Mouse (Mus musculus) cerebellum, adult 2 months (tissue): ENCODE results near the gene Atp6v1f. TPM values are rescaled to one million over a fixed set of nuclear protein-coding genes. Genes with fewer than 3 reads are reported as not detected.
A peak's percentile ranks its signal among the peaks of the same experiment; 100 is the strongest.

Source experiments
- DNase-seq, 2 experiments: peaks; one replicate each; pipeline ENCODE4 v3.0.0; 2021
- H3K27ac ChIP-seq: fragments of 200-500 bp; 2 replicates; pipeline ENCODE4 v1.5.1; 2012; ENCODE audit warnings: low read length, control low read depth, inconsistent platforms; ENCODE audit not compliant: insufficient read depth
- H3K27me3 ChIP-seq: fragments of 200-500 bp; 2 replicates; pipeline ENCODE4 v1.6.1; 2012; ENCODE audit warnings: inconsistent platforms, mild to moderate bottlenecking, low read length, moderate library complexity; ENCODE audit not compliant: control insufficient read depth, insufficient read depth
- H3K4me1 ChIP-seq: fragments of 200-500 bp; 2 replicates; pipeline ENCODE4 v1.6.1; 2011; ENCODE audit warnings: low read length; ENCODE audit not compliant: control insufficient read depth, insufficient read depth
- H3K4me3 ChIP-seq: fragments of 200-500 bp; replicated peaks from 2 replicates; pipeline ENCODE3; 2011; ENCODE audit warnings: mild to moderate bottlenecking, low read depth, low read length, control low read depth; ENCODE audit not compliant: insufficient read depth
- CTCF ChIP-seq: fragments of 200-500 bp; IDR thresholded peaks from 2 replicates; pipeline ENCODE4 v1.5.1; 2011; ENCODE audit warnings: low read depth, mild to moderate bottlenecking, control low read depth, low read length, moderate library complexity, borderline replicate concordance; ENCODE audit not compliant: insufficient read depth
- POLR2A ChIP-seq: fragments of 200-500 bp; IDR thresholded peaks from 2 replicates; pipeline ENCODE4 v1.6.1; 2011; ENCODE audit warnings: low read length, control low read depth, borderline replicate concordance; ENCODE audit not compliant: insufficient read depth
- whole genome bisulfite sequencing: fragments of 180-500 bp; shearing (Covaris S2); methylation state at CpG from one replicate; pipeline ENCODE4 v1.1.7; 2018; 5-methylcytosine and 5-hydroxymethylcytosine counted together
- polyA plus RNA-seq: library from polyadenylated mRNA; depleted of rRNA; stranded (reverse); fragments of >200 nt; gene quantifications from 2 replicates; pipeline ENCODE4 v1.2.3, GENCODE M21; 2012; rRNA removed

Gene Atp6v1f
- polyA plus RNA-seq = 424 and 433 TPM in 2 replicates

DNA sequence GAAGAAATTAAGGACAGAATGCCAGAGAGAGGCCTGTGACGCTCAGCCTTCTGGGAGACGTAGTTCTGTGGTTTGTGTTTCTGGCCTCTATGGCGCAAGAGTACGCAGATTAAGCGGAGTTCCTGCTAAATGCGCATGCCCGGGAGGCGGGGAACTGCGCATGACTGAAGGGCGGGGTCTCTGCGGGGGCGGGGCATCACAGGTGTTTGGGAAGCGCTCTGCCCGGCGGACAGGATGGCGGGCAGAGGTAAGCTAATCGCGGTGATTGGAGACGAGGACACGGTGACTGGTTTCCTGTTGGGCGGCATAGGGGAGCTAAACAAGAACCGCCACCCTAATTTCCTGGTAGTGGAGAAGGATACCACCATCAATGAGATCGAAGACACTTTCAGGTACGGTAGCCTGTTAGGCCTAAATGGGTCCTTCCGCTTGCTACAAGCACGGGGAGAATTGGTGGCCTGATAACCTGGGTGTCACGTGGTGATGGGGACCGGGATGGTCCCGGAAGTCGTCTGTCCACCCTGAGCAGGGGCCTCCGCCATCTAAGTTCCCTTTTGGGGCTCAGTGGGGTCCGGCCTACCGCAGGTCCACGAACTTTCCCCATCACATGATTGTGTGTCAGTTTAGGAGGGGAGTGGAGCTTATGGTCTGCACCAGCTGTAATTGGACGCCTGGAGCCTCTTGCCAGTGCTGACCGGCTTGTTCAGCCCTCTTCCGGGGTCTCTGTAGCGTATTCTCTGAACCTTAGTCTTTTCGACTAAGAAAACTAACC is at the start of gene Atp6v1f:
Gene Atp6v1f, plus strand, starts transcription at position 136 of the 772 bp plus-strand sequence.
- TF ChIP-seq POLR2A (peak; percentile 55), CTCF (no peak)
- DNase-seq = peak; percentile 93 to 94
- Histone ChIP-seq H3K4me3 (peak within 1 kb of the TSS; percentile 92), H3K27me3 (no peaks in the 10 kb centered on the region), H3K4me1 (peaks cover 3% of the 10 kb centered on the region; the same call in 1 of the 2 replicates), H3K27ac (peak within 1 kb of the TSS; percentile 31; the same call in 1 of the 2 replicates)
- WGBS = under 1% methylated on average over 39 of the region's 39 CpGs

DNA sequence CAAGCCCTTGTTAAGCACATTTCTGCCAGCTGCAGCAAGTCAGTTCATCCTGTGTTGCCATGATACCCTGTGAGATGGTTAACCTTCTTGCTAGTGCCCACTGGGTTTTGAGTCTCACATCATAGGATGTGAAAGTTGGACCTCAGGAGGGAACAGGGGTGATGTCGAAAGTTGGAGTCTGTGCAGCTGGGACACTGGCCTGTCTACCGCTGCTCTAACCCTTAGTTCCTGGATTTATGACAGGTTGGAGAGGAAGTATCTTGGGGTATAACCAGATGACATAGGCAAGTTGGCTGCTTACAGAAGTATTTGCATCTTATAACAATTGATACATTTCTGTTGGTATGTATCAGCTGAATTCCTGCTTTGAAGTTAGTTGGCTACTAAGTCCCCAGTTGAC is 46.9 kb upstream of the Atp6v1f start:
- H3K27me3 ChIP-seq = no peaks in the 10 kb centered on the region
- no peak overlapping the region for H3K27ac ChIP-seq
- H3K4me1 ChIP-seq = no peaks in the 10 kb centered on the region
- WGBS = 90% methylated on average over 2 of the region's 2 CpGs
- no peak for TF ChIP-seq POLR2A
- no peak for TF ChIP-seq CTCF
- DNase-seq = no peak
- H3K4me3 ChIP-seq = no peak overlapping the region

- no peak for TF ChIP-seq POLR2A
- no peak for TF ChIP-seq CTCF
- Histone ChIP-seq H3K27ac (no peak overlapping the region), H3K4me1 (no peaks in the 10 kb centered on the region), H3K4me3 (no peak overlapping the region), H3K27me3 (no peaks in the 10 kb centered on the region)
- WGBS = 52% methylated on average over 8 of the region's 8 CpGs
- DNase-seq = no peak
Observed at GRCm38 (mm10) chr6:29425118-29425517, 42.4 kb upstream of the Atp6v1f start.

GRCm38 (mm10) chr6:29426331-29426730 is 41.2 kb upstream of the Atp6v1f start:
- no peak overlapping the region for H3K27ac ChIP-seq
- TF ChIP-seq CTCF (no peak), POLR2A (no peak)
- DNase-seq = no peak
- no peaks in the 10 kb centered on the region for H3K4me1 ChIP-seq
- H3K27me3 ChIP-seq = no peaks in the 10 kb centered on the region
- 85% methylated on average over 6 of the region's 6 CpGs for WGBS
- no peak overlapping the region for H3K4me3 ChIP-seq

GRCm38 (mm10) chr6:29428171-29428570 is 39.3 kb upstream of the Atp6v1f start:
- TF ChIP-seq POLR2A (no peak), CTCF (no peak)

DNA sequence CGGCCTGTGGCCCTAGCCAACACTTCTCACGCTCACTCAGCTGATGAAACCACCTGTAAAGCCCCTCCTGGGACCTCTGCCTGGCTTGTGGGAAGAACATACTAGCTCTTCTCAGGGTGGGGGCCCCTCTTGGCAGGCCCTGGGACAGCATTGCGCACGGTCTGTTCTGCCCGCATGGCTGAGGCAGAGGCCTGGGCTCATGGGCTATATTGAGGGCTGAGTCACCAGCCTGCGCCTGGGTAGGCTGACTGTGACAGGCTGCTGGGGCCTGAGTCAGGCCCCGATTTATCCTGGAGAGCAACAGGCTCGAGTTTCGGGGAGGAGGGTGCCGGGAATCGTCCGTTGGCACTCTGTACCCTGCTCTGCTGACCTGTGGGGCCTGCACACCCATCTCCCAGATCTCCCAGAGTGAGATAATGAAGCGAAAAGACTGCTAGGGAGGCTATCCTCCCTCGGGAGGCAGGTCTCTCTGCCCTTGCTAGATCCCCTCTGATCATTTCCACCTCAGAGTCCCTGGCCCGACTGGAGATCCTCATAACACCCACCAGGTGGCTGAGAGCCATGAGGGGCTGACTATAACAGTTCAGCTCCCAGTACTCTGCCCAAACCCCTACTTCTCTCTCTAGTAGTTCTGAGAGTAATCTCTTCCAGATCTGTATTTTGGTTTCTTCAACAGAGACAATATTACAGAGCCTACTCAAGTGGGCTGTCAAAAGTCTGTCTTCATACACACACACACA is 36.7 kb upstream of the Atp6v1f start:
- TF ChIP-seq POLR2A (no peak), CTCF (no peak)
- DNase-seq = no peak
- Histone ChIP-seq H3K27me3 (no peaks in the 10 kb centered on the region; the same call in 1 of the 2 replicates), H3K27ac (no peak overlapping the region), H3K4me3 (no peak overlapping the region), H3K4me1 (no peaks in the 10 kb centered on the region)
- WGBS = 52% methylated on average over 15 of the region's 15 CpGs

More at GRCm38 (mm10) chr6:29428171-29428570, 39.3 kb upstream of the Atp6v1f start:
- H3K4me1 ChIP-seq = no peaks in the 10 kb centered on the region
- no peak for DNase-seq
- H3K4me3 ChIP-seq = no peak overlapping the region
- H3K27me3 ChIP-seq = no peaks in the 10 kb centered on the region; the same call in 1 of the 2 replicates
- no peak overlapping the region for H3K27ac ChIP-seq
- 50% methylated on average over 4 of the region's 4 CpGs for WGBS

DNA sequence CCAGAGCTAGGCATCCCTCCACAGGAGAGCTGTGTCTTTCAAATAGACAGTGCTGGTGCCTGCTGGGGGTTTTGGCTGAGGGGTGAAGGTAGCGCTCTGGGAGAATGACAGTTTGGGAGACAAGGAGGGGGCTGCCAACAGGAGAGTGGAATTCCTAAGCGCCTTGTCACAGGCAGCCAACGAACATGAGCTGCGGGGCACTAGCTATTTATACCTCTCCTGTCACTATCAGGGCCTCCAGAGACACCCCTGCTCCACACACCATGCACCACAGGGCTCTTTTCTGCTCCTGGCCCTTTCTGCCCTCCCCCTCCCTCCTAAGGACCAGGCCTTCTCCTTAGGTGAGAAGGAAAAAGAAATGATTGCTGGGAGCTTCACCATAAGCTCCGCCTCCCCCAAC is 36.0 kb upstream of the Atp6v1f start:
- WGBS = 25% methylated on average over 5 of the region's 5 CpGs
- H3K4me1 ChIP-seq = no peaks in the 10 kb centered on the region
- H3K27ac ChIP-seq = no peak overlapping the region
- no peaks in the 10 kb centered on the region; the same call in 1 of the 2 replicates for H3K27me3 ChIP-seq
- TF ChIP-seq CTCF (no peak), POLR2A (no peak)
- no peak overlapping the region for H3K4me3 ChIP-seq
- DNase-seq = no peak

GRCm38 (mm10) chr6:29432156-29432555 is 35.4 kb upstream of the Atp6v1f start:
- Histone ChIP-seq H3K4me1 (no peaks in the 10 kb centered on the region), H3K27ac (no peak overlapping the region), H3K27me3 (no peaks in the 10 kb centered on the region; the same call in 1 of the 2 replicates), H3K4me3 (no peak overlapping the region)
- WGBS = 36% methylated on average over 3 of the region's 3 CpGs
- TF ChIP-seq POLR2A (no peak), CTCF (no peak)
- no peak for DNase-seq
